Mouse (Mus musculus): ENCODE measurements around the gene Zscan5b. TPM values are rescaled to one million over a fixed set of nuclear protein-coding genes. Genes with fewer than 3 reads are reported as not detected.
"Not testable (repeated sequence)": the region's sequence is repeated elsewhere in the genome, so short reads cannot be mapped to it uniquely, and the experiment has no call there.

The Zscan5b gene
- total RNA-seq (2021): not detected
- long read RNA-seq, experiment 1: 0 reads
- long read RNA-seq, experiment 2: 0 reads

DNA sequence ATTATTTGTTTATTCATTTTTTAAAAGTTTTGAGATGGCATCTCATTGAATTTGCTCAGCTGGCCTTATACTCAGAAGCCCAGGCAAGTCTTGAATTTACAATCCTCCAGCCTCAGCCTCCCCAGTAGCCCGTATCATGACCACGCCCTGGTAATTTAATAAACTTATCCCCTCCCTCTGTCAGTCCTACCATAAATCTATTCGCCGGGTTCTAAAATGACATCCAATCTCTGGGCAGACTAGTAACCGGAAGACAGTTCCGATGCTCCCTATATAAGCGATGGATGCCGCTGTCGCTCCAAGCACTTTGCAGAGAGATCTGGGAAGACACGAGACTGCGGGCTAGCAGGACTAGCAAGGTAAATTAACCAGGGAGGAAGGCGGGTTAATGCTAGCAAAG is at the start of gene Zscan5b:
Gene Zscan5b, plus strand, starts transcription at position 301 of the 400 bp plus-strand sequence.
- no peak for DNase-seq (ENCODE audit: low spot score in 2 of 2)

DNA sequence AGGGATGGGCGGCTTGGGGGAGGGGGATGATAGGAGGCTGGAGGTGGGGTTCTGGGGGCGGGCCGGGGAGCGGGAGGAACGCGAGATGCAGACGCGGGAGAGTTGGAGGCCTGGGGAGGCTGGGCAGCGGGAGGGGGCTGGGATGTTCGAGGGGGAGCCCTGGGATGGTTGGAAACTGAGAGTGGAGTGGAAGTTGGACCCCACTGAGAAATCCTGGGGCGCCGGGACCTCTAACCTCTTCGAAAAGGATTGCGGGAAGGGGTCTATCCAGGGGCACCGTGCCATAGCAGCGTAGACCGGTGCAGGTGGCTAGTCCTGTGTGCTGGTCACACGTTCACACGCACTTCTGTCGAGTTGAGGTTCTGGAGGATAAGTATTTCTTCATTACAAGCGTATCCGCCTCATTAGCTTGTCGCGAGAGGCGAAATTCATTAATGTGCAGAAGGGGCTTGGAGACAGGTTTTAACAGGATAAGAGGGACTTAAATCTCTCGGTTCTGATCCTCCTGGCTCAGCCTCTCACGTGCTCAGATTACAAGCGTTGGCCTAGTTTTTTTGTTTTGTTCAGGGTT is 49.3 kb upstream of the Zscan5b start:
- DNase-seq (ENCODE audit: low spot score in 2 of 2): peak; percentile 43 to 44

DNA sequence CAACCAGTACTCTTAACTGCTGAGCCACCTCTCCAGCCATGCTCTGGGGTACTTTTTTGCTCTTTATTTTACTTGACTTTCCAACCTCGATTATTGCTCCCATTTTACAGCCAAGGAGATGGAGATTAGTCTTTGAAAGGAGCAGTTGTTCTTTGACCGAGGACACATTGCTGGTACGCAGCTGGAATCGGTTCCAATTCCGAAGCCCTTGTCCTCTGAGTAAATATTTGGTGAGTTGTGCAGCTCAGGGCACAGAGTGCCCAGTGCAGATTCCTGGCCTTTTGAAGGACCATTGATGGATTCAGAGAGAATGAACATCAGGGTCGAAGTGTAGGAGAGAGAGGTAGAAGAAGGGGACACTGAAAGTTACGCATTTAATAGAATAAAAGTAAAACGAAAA is 48.2 kb upstream of the Zscan5b start:
- DNase-seq (ENCODE audit: low spot score in 2 of 2): no peak

DNA sequence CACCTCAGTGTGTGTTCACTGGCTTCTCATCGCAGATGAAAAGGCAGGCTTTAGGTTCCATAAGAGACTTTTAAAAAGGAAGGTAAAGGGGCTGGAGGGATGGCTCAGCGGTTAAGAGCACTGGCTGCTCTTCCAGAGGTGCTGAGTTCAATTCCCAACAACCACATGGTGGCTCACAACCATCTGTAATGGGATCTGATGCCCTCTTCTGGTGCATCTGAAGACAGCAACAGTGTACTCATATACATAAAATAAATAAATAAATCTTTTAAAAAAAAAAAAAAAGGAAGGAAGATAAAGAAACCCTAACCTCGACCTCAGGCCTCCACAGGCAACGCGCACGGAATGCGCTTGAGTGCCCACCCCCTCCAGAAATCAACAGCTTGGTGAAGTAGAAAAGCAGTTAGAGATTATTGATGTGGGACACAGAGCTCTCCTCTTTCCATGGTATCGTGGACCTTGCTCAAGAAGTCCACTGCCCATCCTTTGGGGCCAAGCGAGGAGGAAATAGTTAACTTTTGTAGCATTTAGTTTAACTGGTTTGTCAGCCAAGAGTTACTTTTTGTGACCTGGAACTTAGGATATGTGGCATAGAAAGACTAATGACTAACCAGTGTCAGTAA is 47.6 kb upstream of the Zscan5b start:
- not testable (repeated sequence) for DNase-seq (ENCODE audit: low spot score in 2 of 2)

DNA sequence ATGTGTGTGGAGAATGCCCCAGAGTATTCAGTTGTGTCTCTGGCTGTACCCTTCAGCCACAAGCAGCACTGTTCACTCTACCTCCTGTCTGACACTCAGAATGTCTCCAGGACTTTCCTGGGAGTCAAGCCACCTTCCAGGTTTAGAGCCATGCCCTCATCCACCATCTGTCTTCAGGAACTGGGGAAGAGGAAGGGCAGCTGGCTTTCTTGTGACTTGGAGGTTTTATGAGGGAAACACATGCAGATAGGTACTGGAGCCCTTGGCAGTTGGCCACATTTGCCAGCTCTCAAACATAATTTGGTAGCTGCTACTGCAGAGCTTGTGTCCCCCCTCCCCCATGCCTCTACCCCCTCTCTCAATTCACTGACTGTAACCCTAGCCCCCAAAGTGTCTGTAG is 43.1 kb upstream of the Zscan5b start:
- no peak for DNase-seq (ENCODE audit: low spot score in 2 of 2)

DNA sequence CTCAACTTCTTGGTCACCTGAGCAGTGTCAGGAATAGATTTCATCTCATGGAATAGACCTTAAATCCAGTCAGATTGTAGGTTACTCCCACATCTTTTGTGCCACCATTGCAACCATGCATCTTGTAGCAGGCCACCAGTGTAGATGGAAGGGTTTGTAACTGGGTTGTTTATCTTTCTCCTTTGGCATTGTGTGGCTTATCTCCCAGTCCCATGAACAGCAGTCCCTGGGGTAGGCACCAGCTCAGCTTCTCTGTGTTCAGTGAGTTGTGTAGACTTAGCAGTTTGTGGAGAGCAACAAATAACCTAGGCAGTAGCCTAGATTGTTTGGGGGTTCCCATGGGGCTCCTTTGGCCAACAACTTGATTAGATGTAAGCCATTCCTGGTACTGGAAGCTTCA is 39.2 kb upstream of the Zscan5b start:
- DNase-seq (ENCODE audit: low spot score in 2 of 2): no peak

DNA sequence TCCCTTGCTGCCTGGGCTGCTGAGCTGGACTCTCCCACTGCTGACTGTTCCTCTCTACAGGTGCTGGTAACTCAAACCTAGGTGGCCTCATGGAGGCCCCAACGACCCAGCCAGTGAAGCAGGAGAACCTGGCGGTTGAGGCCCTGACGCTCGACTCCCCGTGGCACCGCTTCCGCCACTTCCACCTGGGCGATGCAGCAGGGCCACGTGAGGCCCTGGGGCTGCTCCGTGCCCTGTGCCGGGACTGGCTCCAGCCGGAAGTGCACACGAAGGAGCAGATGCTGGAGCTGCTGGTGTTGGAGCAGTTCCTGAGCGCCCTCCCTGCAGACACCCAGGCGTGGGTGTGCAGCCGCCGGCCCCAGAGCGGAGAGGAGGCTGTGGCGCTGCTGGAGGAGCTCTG is 38.3 kb upstream of the Zscan5b start:
- no peak for DNase-seq (ENCODE audit: low spot score in 2 of 2)

DNA sequence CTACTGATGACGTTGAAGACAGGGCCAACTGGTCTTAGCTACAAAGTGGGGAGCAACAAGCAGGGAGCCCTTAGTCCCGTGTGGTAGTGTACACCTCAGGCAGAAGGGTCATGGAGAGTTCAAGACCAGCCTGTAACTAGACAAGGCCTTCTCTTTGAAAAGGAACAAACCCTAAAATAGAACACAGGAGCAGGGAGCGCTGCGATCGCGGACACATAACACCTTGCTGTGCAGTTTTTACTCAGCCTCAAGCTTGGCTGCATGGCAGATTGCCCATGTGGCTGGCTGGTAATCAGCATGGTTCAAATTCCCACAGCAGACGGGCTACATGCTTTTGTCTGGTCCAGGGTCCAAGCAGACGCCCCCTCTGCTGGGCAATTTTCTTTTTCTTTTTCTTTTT is 37.6 kb upstream of the Zscan5b start:
- DNase-seq (ENCODE audit: low spot score in 2 of 2): no peak

DNA sequence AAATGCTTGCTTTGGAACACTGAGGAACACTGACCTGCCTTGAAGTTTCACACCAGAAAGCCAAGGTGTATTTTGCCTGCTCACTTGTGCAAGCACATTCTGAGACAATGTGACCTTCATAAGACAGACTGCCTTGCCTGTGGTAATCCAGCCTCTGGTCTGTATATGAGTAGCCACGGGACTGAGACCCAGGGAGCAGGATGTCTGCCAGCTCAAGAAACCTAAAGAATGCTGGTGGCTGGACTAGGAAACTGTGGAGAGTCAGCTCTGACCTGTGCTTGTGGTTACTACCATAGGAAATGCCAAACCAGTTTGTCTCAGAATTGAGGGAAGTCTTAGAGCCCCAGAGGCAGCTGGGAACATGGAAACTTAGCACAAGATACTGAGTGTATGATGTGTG is 36.7 kb upstream of the Zscan5b start:
- DNase-seq (ENCODE audit: low spot score in 2 of 2): no peak

DNA sequence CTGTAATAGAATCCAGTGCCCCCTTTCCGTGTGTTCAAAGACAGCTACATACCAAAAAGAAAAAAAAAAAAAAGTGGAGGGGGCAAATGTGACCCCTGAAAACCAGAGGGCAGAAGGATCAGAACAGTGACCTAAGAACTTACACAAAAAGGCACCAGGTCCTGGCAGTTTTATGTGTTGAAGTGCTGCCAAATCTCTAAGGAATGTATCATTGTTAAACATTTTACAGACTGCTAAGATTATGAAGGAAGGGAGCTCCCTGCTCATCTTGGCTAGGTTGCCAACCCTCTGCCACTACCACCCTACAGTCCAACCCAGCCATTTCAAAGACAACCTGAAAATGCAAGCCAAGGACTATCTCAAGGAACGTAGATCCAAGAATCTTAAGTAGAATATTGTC is 35.9 kb upstream of the Zscan5b start:
- no peak for DNase-seq (ENCODE audit: low spot score in 2 of 2)

DNA sequence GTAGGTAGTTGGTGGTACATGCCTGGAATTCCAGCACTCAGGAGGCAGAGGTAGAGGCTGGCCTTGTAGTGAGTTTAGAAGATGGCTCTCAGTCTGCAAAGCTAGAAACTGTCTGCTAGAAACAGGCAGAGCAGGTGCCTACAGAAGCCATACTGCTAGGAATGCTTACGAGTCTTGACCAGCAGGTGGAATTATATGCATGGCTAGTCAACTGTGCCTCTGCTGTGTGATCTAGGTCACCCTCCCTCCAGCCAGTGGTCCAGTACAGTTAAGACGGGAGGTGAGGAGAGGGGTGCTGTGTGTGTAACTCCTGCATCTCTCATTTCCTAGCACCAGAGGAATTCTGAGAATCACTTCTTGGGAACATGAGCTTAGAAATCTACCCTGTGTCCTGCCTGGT is 35.3 kb upstream of the Zscan5b start:
- no peak for DNase-seq (ENCODE audit: low spot score in 2 of 2)

DNA sequence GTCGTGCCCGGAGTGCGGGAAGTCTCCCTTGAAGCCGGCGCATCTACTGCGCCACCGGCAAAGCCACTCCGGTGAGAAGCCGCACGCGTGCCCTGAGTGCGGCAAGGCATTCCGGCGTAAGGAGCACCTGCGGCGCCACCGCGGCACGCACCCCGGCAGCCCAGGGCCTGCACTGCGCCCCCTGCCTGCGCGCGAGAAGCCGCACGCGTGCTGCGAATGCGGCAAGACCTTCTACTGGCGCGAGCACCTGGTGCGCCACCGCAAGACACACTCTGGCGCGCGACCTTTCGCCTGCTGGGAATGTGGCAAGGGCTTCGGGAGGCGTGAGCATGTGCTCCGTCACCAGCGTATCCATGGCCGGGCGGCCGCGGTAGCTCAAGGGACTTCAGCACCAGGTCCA is 32.5 kb upstream of the Zscan5b start:
- DNase-seq (ENCODE audit: low spot score in 2 of 2): no peak

DNA sequence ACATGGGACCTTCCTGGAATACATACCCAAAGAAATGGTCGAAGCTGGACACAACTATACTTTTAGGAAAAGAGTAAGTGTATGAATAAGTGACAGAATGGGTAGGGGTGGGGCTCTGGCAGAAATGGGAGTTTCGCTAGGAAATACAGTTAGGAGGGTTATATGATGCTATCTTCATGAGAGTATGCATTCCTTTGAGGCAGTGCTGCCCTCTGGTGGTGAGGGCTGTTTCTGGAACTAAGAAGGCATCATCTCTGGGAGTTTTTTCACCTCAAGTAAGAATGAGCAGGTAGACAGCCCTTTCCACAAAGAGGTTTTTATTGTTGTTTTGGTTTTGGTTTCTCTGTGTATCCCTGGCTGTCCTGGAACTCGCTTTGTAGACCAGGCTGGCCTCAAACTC is 30.7 kb upstream of the Zscan5b start:
- DNase-seq (ENCODE audit: low spot score in 2 of 2): peak; percentile 58 to 77

DNA sequence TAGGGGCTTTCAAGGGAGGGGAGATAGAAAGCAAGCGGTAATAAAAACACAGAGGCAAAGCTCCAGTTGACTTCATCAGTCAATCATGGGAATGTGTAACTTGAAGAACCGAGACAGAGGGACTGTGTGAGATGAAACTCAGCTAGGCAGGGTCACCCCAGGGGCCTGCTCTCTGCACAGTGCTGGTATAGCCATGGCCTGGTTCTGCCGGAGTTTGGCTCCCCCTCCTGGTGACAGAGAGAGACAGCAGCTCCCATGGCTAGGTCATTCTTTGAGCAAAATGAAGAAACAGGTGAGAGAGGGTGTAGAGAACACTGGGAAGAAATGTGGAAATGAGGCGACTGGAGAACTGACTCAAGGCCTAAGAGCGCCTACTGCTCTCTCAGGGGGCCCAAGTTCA is 27.9 kb upstream of the Zscan5b start:
- DNase-seq (ENCODE audit: low spot score in 2 of 2): no peak

DNA sequence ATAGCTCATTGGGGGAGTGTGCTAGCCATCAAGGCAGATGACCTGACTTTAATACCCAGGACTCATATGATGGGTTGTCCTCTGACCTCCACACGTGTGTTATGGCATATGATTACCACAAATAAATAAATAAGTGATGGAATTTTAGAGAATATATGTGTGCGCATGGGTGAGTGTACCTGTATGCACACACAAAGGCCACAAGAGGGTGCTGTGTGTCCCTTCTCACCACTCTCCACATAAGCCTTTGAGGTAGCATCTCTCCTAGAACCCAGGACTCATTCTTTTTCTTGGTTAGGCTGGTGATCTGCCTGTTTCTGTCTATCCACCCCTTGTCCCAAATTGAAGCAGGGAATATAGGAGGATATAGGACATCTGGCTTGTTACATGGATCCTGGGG is 26.3 kb upstream of the Zscan5b start:
- no peak for DNase-seq (ENCODE audit: low spot score in 2 of 2)

DNA sequence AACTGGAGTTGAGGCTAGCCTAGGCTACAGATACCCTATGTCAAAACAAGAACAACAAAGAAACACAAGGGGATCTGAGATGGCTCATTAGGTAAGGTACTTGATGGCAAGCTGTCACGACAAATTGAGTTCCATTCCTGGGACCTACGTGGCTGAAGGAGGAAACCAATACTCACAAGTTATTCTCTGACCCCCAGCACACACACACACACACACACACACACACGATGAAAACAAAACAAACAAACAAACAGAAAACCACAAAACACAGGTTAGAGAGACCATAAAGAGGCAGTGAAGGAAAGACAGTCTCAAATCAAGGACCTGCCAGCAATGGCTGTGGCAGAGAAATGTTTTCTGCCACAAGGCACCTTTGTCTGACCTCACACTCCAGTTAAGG is 25.3 kb upstream of the Zscan5b start, which contains the start of gene Galp:
Gene Galp, plus strand, starts transcription at position 301 of the 400 bp plus-strand sequence.
- no peak for DNase-seq (ENCODE audit: low spot score in 2 of 2)

DNA sequence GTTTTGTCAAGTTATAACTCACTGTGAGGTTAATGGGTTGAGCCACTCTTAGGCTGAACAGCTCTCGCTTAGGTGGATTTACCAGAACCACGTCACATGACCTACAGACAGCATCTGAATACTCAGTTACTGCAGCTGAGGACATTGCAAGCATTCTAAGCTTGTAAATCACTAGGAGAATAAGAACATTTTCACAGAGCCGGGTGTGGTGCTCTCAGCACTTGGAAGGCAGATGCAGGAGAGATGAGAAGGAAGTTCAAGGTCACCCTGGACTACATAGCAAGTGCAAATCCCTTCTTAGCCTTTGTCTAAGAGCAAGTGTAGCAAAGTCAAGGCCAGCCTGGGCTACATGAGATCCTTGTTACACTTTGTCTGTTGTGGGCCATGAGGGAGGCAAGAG is 17.9 kb upstream of the Zscan5b start:
- no peak for DNase-seq (ENCODE audit: low spot score in 2 of 2)

DNA sequence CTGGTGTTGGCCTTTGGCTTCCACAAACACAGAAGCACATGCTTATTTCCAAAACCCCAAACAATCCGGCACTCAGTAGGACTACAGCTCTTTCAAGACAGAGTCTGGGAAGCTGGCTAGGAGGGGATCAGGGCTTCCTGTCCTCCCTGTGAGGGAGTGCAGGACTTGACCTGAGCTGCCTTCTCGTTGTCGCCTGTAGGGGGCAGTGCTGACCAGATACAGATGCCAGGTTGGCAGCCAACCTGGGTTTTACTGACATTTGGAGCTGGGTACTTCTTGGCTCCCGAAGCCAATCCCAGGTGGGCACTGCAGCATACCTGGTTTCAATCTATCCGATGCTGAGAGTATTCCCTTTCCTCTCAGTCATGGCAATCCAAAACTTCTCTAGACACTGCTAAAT is 8.9 kb upstream of the Zscan5b start:
- DNase-seq (ENCODE audit: low spot score in 2 of 2): no peak

DNA sequence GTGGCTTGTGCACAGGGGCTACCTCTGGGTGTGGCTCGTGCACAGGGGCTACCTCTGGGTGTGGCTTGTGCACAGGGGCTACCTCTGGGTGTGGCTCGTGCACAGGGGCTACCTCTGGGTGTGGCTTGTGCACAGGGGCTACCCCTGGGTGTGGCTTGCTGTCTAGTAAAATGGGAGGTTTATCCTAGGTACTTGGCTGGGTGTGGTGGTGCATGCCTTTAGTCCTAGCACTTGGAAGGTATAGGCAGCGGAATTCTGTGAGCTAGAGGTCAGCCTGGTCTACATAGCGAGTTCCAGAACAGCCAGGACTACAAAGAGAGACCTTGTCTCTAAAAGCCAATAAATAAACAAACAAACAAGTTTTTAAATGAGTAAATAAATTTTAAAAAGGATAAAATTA is 7.4 kb upstream of the Zscan5b start:
- DNase-seq (ENCODE audit: low spot score in 2 of 2): not testable (repeated sequence)

DNA sequence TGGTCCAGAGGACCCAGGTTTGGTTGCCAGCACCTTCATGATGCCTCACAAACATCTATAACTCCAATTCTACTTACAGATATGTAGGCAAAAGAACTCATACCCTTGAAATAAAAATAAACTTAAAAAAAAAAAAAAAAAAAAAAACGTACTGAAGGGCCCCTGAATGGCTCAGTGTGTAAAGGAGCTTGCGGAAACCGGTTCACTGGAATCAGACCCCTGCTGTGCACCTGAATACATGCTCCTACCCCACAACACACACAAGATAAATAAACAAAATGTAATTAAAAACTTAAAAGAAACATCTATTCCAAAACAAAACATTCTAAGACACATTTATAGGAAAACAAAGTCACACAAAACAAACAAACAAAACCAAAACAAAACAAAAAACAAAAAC is 1.9 kb upstream of the Zscan5b start:
- no peak for DNase-seq (ENCODE audit: low spot score in 2 of 2)

DNA sequence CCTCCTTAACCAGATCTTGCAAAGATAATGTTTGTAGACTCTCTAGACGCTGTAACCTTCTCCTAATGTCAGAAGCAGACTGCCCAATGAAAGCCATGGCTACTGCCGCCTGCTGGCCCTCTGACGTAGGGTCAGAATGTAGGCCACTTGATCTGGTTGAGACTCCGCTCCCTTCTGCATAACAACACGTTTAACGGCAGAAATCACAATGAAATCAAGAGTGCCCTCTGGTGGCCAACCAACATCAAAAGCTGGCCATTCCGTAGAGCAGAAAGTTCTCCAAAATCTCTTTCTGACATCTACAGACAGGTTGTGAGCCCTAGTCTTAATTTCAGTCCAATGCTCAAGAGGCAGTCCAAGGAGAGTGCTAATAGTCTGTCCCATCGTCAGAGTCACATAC is 6.4 kb downstream of the Zscan5b start:
- DNase-seq (ENCODE audit: low spot score in 2 of 2): peak; percentile 4 to 16

DNA sequence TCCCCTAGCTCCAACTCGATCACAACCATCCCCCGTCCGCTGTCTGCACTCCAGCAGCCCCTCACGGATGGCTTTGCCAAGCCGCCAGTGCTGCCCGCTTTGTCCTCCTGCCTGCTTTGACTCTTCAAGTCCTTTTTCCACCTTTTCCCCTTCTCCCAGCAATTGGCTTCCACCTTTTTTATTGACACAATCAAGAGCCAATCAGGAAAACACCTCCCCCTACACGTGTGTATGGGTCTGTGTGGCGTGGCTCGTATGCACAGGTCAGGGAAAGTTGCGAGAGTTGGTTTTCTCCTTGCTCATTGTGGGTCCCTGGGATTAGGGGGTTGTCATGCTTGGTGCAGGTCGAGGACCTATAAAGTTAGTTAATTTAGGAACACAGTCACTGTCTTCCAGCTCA is 17.7 kb downstream of the Zscan5b start:
- no peak for DNase-seq (ENCODE audit: low spot score in 2 of 2)

DNA sequence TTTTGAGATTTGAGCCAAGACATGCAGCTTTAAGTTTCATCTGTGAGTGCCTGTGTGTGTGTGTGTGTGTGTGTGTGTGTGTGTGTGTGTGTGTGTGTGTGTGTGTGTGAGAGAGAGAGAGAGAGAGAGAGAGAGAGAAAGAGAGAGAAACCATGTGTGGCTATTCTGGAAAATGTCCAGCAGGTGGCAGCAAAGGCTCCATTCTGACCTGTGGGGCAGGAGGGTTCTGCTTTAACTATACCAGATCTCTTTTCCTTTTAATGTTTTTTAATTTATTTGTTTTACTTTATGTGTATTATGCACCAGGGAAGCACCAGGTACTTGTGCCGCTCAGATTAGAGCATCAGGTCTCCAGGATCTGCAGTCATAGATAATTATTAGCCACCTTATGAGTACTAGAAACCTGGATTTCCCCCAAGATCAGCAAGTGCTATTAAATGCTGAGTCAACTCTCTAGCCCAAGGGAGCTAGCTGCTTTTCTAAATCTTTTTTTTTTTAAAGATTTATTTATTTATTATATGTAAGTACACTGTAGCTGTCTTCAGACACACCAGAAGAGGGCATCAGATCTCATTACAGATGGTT is 18.9 kb downstream of the Zscan5b start:
- peak; percentile 15 to 19 for DNase-seq (ENCODE audit: low spot score in 2 of 2)

Data from layer of hippocampus, postnatal 14 days (tissue).